Mouse (Mus musculus) CH12.LX (cell line): ENCODE results near the gene Tnfrsf9. TPM values are rescaled to one million over a fixed set of nuclear protein-coding genes. Genes with fewer than 3 reads are reported as not detected.
A peak's percentile ranks its signal among the peaks of the same experiment; 100 is the strongest.
"Not testable (repeated sequence)": the region's sequence is repeated elsewhere in the genome, so short reads cannot be mapped to it uniquely, and the experiment has no call there.

Experiments used
- DNase-seq: peaks from one replicate; pipeline ENCODE4 v3.0.0-alpha.2; 2013; ENCODE audit errors: extremely low read depth
- H3K27ac ChIP-seq: 2 replicates; pipeline ENCODE4 v1.5.1; 2012; ENCODE audit warnings: low read depth, mild to moderate bottlenecking, control low read depth, moderate library complexity; ENCODE audit not compliant: insufficient read depth
- H3K27me3 ChIP-seq: replicated peaks from 2 replicates; pipeline ENCODE3; 2012; ENCODE audit warnings: inconsistent platforms
- H3K36me3 ChIP-seq, 2 experiments: replicated peaks in 1 of 2; 2 replicates each; pipeline versions ENCODE3 to v1.6.1; 2012; ENCODE audit warnings: inconsistent platforms in 1 of 2, low read length in 1 of 2, mild to moderate bottlenecking in 1 of 2, mixed read lengths in 1 of 2, moderate library complexity in 1 of 2; ENCODE audit not compliant: control insufficient read depth in 1 of 2, insufficient read depth in 1 of 2
- H3K4me1 ChIP-seq, 2 experiments: 2 replicates each; pipeline ENCODE4 v1.6.1; 2012; ENCODE audit warnings: inconsistent platforms in 1 of 2, moderate library complexity in 1 of 2; ENCODE audit not compliant: insufficient read depth in 2 of 2, control insufficient read depth in 1 of 2
- H3K4me2 ChIP-seq: 2 replicates; pipeline ENCODE4 v1.6.1; 2012; ENCODE audit warnings: low read depth, mild to moderate bottlenecking, control low read depth; ENCODE audit not compliant: poor library complexity, insufficient read depth, severe bottlenecking
- H3K4me3 ChIP-seq, 3 experiments: fragments of 150-350 bp in 1 of 3; sonication (generic) in 1 of 3; replicated peaks in 1 of 3; 2 replicates each; pipeline versions ENCODE3 to v1.5.1; 2011 to 2012; ENCODE audit warnings: low read depth in 2 of 3, low read length in 2 of 3, mild to moderate bottlenecking in 2 of 3, moderate library complexity in 2 of 3, control low read depth in 1 of 3, improper control_type of control experiment in 1 of 3, inconsistent platforms in 1 of 3, mixed read lengths in 1 of 3; ENCODE audit not compliant: poor library complexity in 1 of 3
- H3K79me2 ChIP-seq: replicated peaks from 2 replicates; pipeline ENCODE4 v1.6.1; 2012; ENCODE audit warnings: mild to moderate bottlenecking, moderate library complexity; ENCODE audit not compliant: control insufficient read depth, poor library complexity, insufficient read depth, severe bottlenecking; ENCODE audit errors: extremely low read depth
- H3K9ac ChIP-seq: 2 replicates; pipeline ENCODE4 v1.6.1; 2012; ENCODE audit warnings: low read depth, mild to moderate bottlenecking, control low read depth, moderate library complexity; ENCODE audit not compliant: insufficient read depth
- H3K9me3 ChIP-seq: replicated peaks from 2 replicates; pipeline ENCODE3; 2012; ENCODE audit warnings: low read length, inconsistent platforms, mixed read lengths
- BHLHE40 ChIP-seq: IDR thresholded peaks from 2 replicates; pipeline ENCODE4 v1.6.1; 2011; ENCODE audit warnings: mild to moderate bottlenecking, low read depth, low read length, improper control_type of control experiment
- CHD1 ChIP-seq: IDR thresholded peaks from 2 replicates; pipeline ENCODE4 v1.6.1; 2012; ENCODE audit warnings: low read depth, low read length, improper control_type of control experiment, inconsistent platforms
- CTCF ChIP-seq, 2 experiments: IDR thresholded peaks in 1 of 2; conservative IDR thresholded peaks in 1 of 2; 2 replicates each; pipeline ENCODE4 v1.5.1; 2011 to 2012; ENCODE audit warnings: low read depth in 2 of 2, low read length in 2 of 2, improper control_type of control experiment in 1 of 2, inconsistent platforms in 1 of 2, mild to moderate bottlenecking in 1 of 2, moderate library complexity in 1 of 2
- EP300 ChIP-seq: IDR thresholded peaks from 2 replicates; pipeline ENCODE4 v1.6.1; 2011; ENCODE audit warnings: low read length, improper control_type of control experiment
- GABPA ChIP-seq: IDR thresholded peaks from 2 replicates; pipeline ENCODE4 v1.6.1; 2012; ENCODE audit warnings: low read depth, low read length, improper control_type of control experiment, inconsistent platforms; ENCODE audit not compliant: insufficient replicate concordance
- IRF4 ChIP-seq: IDR thresholded peaks from 2 replicates; pipeline ENCODE4 v1.6.1; 2014; ENCODE audit warnings: low read depth, mild to moderate bottlenecking, inconsistent platforms, low read length, improper control_type of control experiment
- JUND ChIP-seq: conservative IDR thresholded peaks from 2 replicates; pipeline ENCODE4 v1.6.1; 2011; ENCODE audit warnings: low read depth, low read length, improper control_type of control experiment
- KAT2A ChIP-seq: IDR thresholded peaks from 2 replicates; pipeline ENCODE4 v1.6.1; 2012; ENCODE audit warnings: low read length, improper control_type of control experiment, inconsistent platforms; ENCODE audit not compliant: insufficient replicate concordance
- MAFK ChIP-seq: IDR thresholded peaks from 2 replicates; pipeline ENCODE4 v1.6.1; 2011; ENCODE audit warnings: low read length, improper control_type of control experiment; ENCODE audit not compliant: insufficient replicate concordance
- MEF2A ChIP-seq: IDR thresholded peaks from 2 replicates; pipeline ENCODE4 v1.6.1; 2014; ENCODE audit warnings: low read depth, mild to moderate bottlenecking, inconsistent platforms, low read length, improper control_type of control experiment, borderline replicate concordance
- MYC ChIP-seq: IDR thresholded peaks from 2 replicates; pipeline ENCODE4 v1.6.1; 2011; ENCODE audit warnings: low read depth, mild to moderate bottlenecking, improper control_type of control experiment, low read length
- NELFE ChIP-seq: IDR thresholded peaks from 2 replicates; pipeline ENCODE4 v1.6.1; 2011; ENCODE audit warnings: low read depth, low read length, improper control_type of control experiment
- NRF1 ChIP-seq: IDR thresholded peaks from 2 replicates; pipeline ENCODE4 v1.6.1; 2014; ENCODE audit warnings: low read depth, mild to moderate bottlenecking, inconsistent platforms, low read length, improper control_type of control experiment, moderate library complexity
- PAX5 ChIP-seq: IDR thresholded peaks from 2 replicates; pipeline ENCODE4 v1.6.1; 2012; ENCODE audit warnings: low read length, inconsistent platforms, mixed read lengths
- POLR2A ChIP-seq: IDR thresholded peaks from 2 replicates; pipeline ENCODE4 v1.6.1; 2011; ENCODE audit warnings: low read depth, mild to moderate bottlenecking, improper control_type of control experiment, low read length
- POLR2AphosphoS2 ChIP-seq: IDR thresholded peaks from 2 replicates; pipeline ENCODE4 v1.6.1; 2011; ENCODE audit warnings: low read depth, low read length, improper control_type of control experiment
- RAD21 ChIP-seq: IDR thresholded peaks from 2 replicates; pipeline ENCODE4 v1.6.1; 2011; ENCODE audit warnings: low read depth, mild to moderate bottlenecking, low read length, improper control_type of control experiment, moderate library complexity
- RCOR1 ChIP-seq: conservative IDR thresholded peaks from 2 replicates; pipeline ENCODE4 v1.6.1; 2012; ENCODE audit warnings: low read depth, mild to moderate bottlenecking, inconsistent platforms, low read length, improper control_type of control experiment
- SMC3 ChIP-seq: IDR thresholded peaks from 2 replicates; pipeline ENCODE4 v1.6.1; 2011; ENCODE audit warnings: low read depth, low read length, improper control_type of control experiment
- TBP ChIP-seq: conservative IDR thresholded peaks from 2 replicates; pipeline ENCODE4 v1.6.1; 2011; ENCODE audit warnings: low read depth, low read length, improper control_type of control experiment
- UBTF ChIP-seq: IDR thresholded peaks from 2 replicates; pipeline ENCODE4 v1.6.1; 2012; ENCODE audit warnings: low read depth, mild to moderate bottlenecking, inconsistent platforms, low read length, improper control_type of control experiment, moderate library complexity
- USF2 ChIP-seq: conservative IDR thresholded peaks from 2 replicates; pipeline ENCODE4 v1.6.1; 2011; ENCODE audit warnings: low read depth, low read length, improper control_type of control experiment
- ZC3H11A ChIP-seq: IDR thresholded peaks from 2 replicates; pipeline ENCODE4 v1.6.1; 2012; ENCODE audit warnings: low read depth, mild to moderate bottlenecking, inconsistent platforms, low read length, improper control_type of control experiment
- ZKSCAN1 ChIP-seq: IDR thresholded peaks from 2 replicates; pipeline ENCODE4 v1.6.1; 2012; ENCODE audit warnings: low read depth, inconsistent platforms, low read length, improper control_type of control experiment, borderline replicate concordance
- ZMIZ1 ChIP-seq: IDR thresholded peaks from 2 replicates; pipeline ENCODE4 v1.6.1; 2012; ENCODE audit warnings: low read depth, mild to moderate bottlenecking, inconsistent platforms, low read length, improper control_type of control experiment
- dilution Hi-C: fragments of 300-500 bp; cut with MboI; formaldehyde crosslinking; loops from 2 replicates; pipeline ENCODE4 v1.14.3; 2020; ENCODE audit warnings: low sequenced_read_pairs; ENCODE audit not compliant: extremely low pct_unique_long_range_greater_than_20kb, extremely low pct_ligation_motif_present
- in situ Hi-C: fragments of 300-500 bp; cut with MboI; formaldehyde crosslinking; loops from 3 replicates; pipeline ENCODE4 v1.14.3; 2019; ENCODE audit warnings: low sequenced_read_pairs, low pct_ligation_motif_present, low pct_unique_long_range_greater_than_20kb, mixed read lengths
- polyA plus RNA-seq: library from polyadenylated mRNA; unstranded; fragments of >175 nt; gene quantifications from 2 replicates; pipeline ENCODE4 v1.2.1, GENCODE M21; 2012; ENCODE audit warnings: low read depth; ENCODE audit not compliant: insufficient read length
- total RNA-seq, 2 experiments: library from RNA; depleted of rRNA; stranded (reverse); fragments of 300-350 nt in 1 of 2; fragments of >200 nt in 1 of 2; gene quantifications; 2 replicates each; pipeline ENCODE4 v1.2.3; 2012 to 2014

Tnfrsf9 gene
- total and polyA plus RNA-seq, 3 experiments = 2.2 to 3.1 (median 2.9) TPM

GRCm38 (mm10) chr4:150907099-150907498 lies 7.3 kb upstream of the Tnfrsf9 start:
- in situ Hi-C loops (no loop called here), dilution Hi-C loops (no loop called here)
- H3K79me2 ChIP-seq = peaks cover 27% of the 10 kb centered on the region
- H3K4me2 ChIP-seq = no peak overlapping the region
- peaks cover 6 to 46% of the 10 kb centered on the region in 2 experiments for H3K4me1 ChIP-seq
- peaks cover 45 to 54% of the 10 kb centered on the region in 2 experiments for H3K36me3 ChIP-seq
- no peak overlapping the region for H3K9ac ChIP-seq
- H3K9me3 ChIP-seq = no peaks in the 10 kb centered on the region
- H3K4me3 ChIP-seq = no peak overlapping the region
- H3K27ac ChIP-seq = no peak overlapping the region
- no peaks in the 10 kb centered on the region for H3K27me3 ChIP-seq
- DNase-seq = no peak
- TF ChIP-seq PAX5 (no peak), EP300 (no peak), TBP (no peak), ZMIZ1 (no peak), SMC3 (no peak), NRF1 (no peak), JUND (no peak)

- DNase-seq = peak; percentile 62
- H3K4me1 ChIP-seq = peaks cover 8 to 45% of the 10 kb centered on the region in 2 experiments
- H3K9me3 ChIP-seq, dilution Hi-C loops, H3K27ac ChIP-seq, H3K27me3 ChIP-seq, in situ Hi-C loops: not testable (repeated sequence)
- peak; percentile 89 for TF ChIP-seq MAFK
- TF ChIP-seq CTCF (conservative IDR thresholded peaks at IDR 0.05 in 1 of 2, IDR thresholded peaks at IDR 0.05 in 1 of 2; ENCODE audit: low read depth in 2 of 2, low read length in 2 of 2) = peak; percentile 31 to 41; a peak in 3 of 4 replicates
- peak overlapping the region in 1 of 3 experiments; percentile 88 for H3K4me3 ChIP-seq
- peak overlapping the region; percentile 75; the same call in 1 of the 2 replicates for H3K4me2 ChIP-seq
- peaks cover 27% of the 10 kb centered on the region for H3K79me2 ChIP-seq
- peaks cover 33 to 43% of the 10 kb centered on the region in 2 experiments for H3K36me3 ChIP-seq
- 0 out of 2 replicates have a peak overlapping the region, but pooled peaks have one; percentile 65 for H3K9ac ChIP-seq
These were observed 5.8 kb upstream of the Tnfrsf9 start for GRCm38 (mm10) chr4:150908512-150908911.

- Histone ChIP-seq H3K36me3 (peaks cover 24 to 34% of the 10 kb centered on the region in 2 experiments), H3K27me3 (no peaks in the 10 kb centered on the region)
- TF ChIP-seq USF2 (no peak), MYC (peak; percentile 40; the same call in 1 of the 2 replicates), RCOR1 (no peak), POLR2A (peak; percentile 91), NRF1 (peak; percentile 97), POLR2AphosphoS2 (peak; percentile 74; the same call in 1 of the 2 replicates), KAT2A (peak; percentile 81; the same call in 1 of the 2 replicates), IRF4 (no peak), MEF2A (peak; percentile 71), ZMIZ1 (peak; percentile 83; the same call in 1 of the 2 replicates), CHD1 (no peak), NELFE (peak; percentile 91), TBP (peak; percentile 28; the same call in 1 of the 2 replicates), UBTF (peak; percentile 80; the same call in 1 of the 2 replicates), PAX5 (no peak), BHLHE40 (peak; percentile 27; the same call in 1 of the 2 replicates), ZKSCAN1 (no peak), GABPA (no peak; the same call in 1 of the 2 replicates), ZC3H11A (no peak), RAD21 (no peak)
These were observed 4.8 kb upstream of the Tnfrsf9 start for GRCm38 (mm10) chr4:150909451-150910156.

More at GRCm38 (mm10) chr4:150909451-150910156, 4.8 kb upstream of the Tnfrsf9 start:
- dilution Hi-C loops = no loop called here
- no peaks in the 10 kb centered on the region for H3K9me3 ChIP-seq
- peak overlapping the region; percentile 65 for H3K9ac ChIP-seq
- H3K4me1 ChIP-seq = peaks cover 8 to 38% of the 10 kb centered on the region in 2 experiments
- H3K4me3 ChIP-seq = peak overlapping the region; percentile 83 to 91 (median 88)
- H3K79me2 ChIP-seq = peaks cover 27% of the 10 kb centered on the region
- in situ Hi-C loops = no loop called here
- no peak overlapping the region for H3K4me2 ChIP-seq
- peak overlapping the region; percentile 34 for H3K27ac ChIP-seq
- peak; percentile 98 for DNase-seq
